Mouse (Mus musculus) hindbrain, embryonic 11.5 days (tissue): ENCODE results near the gene Fam83b. TPM values are rescaled to one million over a fixed set of nuclear protein-coding genes. Genes with fewer than 3 reads are reported as not detected.

Source experiments
- ATAC-seq: fragments of 200-750 bp; cut with Nextera tagmentation; 2 replicates; pipeline ENCODE4 v1.8.0; 2017; ENCODE audit warnings: mild to moderate bottlenecking, moderate TSS enrichment, moderate library complexity; ENCODE audit not compliant: low FRiP score
- DNase-seq: peaks from one replicate; pipeline ENCODE4 v3.0.0-alpha.2; 2015; ENCODE audit warnings: low spot score
- H3K27ac ChIP-seq: fragments of 300-500 bp; sonication (generic); 2 replicates; pipeline ENCODE4 v1.5.1; 2014; ENCODE audit warnings: mild to moderate bottlenecking, low read depth, low read length
- H3K27me3 ChIP-seq: fragments of 300-500 bp; sonication (generic); 2 replicates; pipeline ENCODE4 v1.6.1; 2014; ENCODE audit warnings: mild to moderate bottlenecking, low read length, moderate library complexity, mixed read lengths; ENCODE audit not compliant: control insufficient read depth, insufficient read depth
- H3K36me3 ChIP-seq: fragments of 300-500 bp; sonication (generic); 2 replicates; pipeline ENCODE4 v1.6.1; 2014; ENCODE audit warnings: mild to moderate bottlenecking, low read length, moderate library complexity, mixed read lengths; ENCODE audit not compliant: control insufficient read depth, insufficient read depth
- H3K4me1 ChIP-seq: fragments of 300-500 bp; sonication (generic); replicated peaks from 2 replicates; pipeline ENCODE4 v1.6.1; 2014; ENCODE audit warnings: low read length, mixed read lengths; ENCODE audit not compliant: control insufficient read depth, insufficient read depth
- H3K4me2 ChIP-seq: fragments of 300-500 bp; sonication (generic); replicated peaks from 2 replicates; pipeline ENCODE4 v1.6.1; 2014; ENCODE audit warnings: mild to moderate bottlenecking, low read depth, low read length
- H3K4me3 ChIP-seq: fragments of 300-500 bp; sonication (generic); 2 replicates; pipeline ENCODE4 v1.5.1; 2014; ENCODE audit warnings: low read depth, low read length
- H3K9ac ChIP-seq: fragments of 300-500 bp; sonication (generic); 2 replicates; pipeline ENCODE4 v1.6.1; 2014; ENCODE audit warnings: low read depth, low read length
- H3K9me3 ChIP-seq: fragments of 300-500 bp; sonication (generic); 2 replicates; pipeline ENCODE4 v1.6.1; 2016; ENCODE audit warnings: low read length; ENCODE audit not compliant: control insufficient read depth
- WGBS: fragments of 180-500 bp; shearing (Covaris S2); extraction: QIAGEN DNeasy Blood & Tissue Kit; methylation state at CpG from one replicate; pipeline ENCODE4 v1.1.7; 2014; 5-methylcytosine and 5-hydroxymethylcytosine counted together
- polyA plus RNA-seq: library from polyadenylated mRNA; unstranded; fragments of >200 nt; fragmentation: Nextera tagmentation; extraction: Ambion mirVana; gene quantifications from 2 replicates; pipeline ENCODE4 v1.2.1, GENCODE M21; 2014

Fam83b gene
- polyA plus RNA-seq, 1 experiment from 2014 or later: 0.31 TPM

- Histone ChIP-seq H3K9me3 (no peaks in the 10 kb centered on the region), H3K4me2 (no peak overlapping the region), H3K4me3 (no peak overlapping the region), H3K9ac (no peak overlapping the region), H3K36me3 (no peaks in the 10 kb centered on the region), H3K27me3 (no peaks in the 10 kb centered on the region), H3K27ac (no peak overlapping the region), H3K4me1 (0 out of 2 replicates have a peak, but pooled peaks cover 5% of the 10 kb centered on the region)
- ATAC-seq (no peak), DNase-seq (peak; percentile 7)
- 88% methylated on average over 2 of the region's 2 CpGs for WGBS
These were observed 1.3 kb downstream of the Fam83b start for GRCm38 (mm10) chr9:76565656-76566055.

GRCm38 (mm10) chr9:76564071-76564470 is 2.8 kb downstream of the Fam83b start:
- DNase-seq (no peak), ATAC-seq (no peak)
- Histone ChIP-seq H3K27me3 (no peaks in the 10 kb centered on the region), H3K9ac (no peak overlapping the region), H3K36me3 (no peaks in the 10 kb centered on the region), H3K4me2 (no peak overlapping the region), H3K4me3 (no peak overlapping the region), H3K27ac (no peak overlapping the region), H3K4me1 (0 out of 2 replicates have a peak, but pooled peaks cover 5% of the 10 kb centered on the region), H3K9me3 (no peaks in the 10 kb centered on the region)
- WGBS: 96% methylated on average over 1 of the region's 1 CpGs

- H3K4me3 ChIP-seq: no peak overlapping the region
- DNase-seq (no peak), ATAC-seq (no peak)
- H3K27ac ChIP-seq: no peak overlapping the region
- H3K4me1 ChIP-seq: 0 out of 2 replicates have a peak, but pooled peaks cover 5% of the 10 kb centered on the region
- H3K9ac ChIP-seq: no peak overlapping the region
- H3K9me3 ChIP-seq: no peaks in the 10 kb centered on the region
- no peaks in the 10 kb centered on the region for H3K27me3 ChIP-seq
- no peaks in the 10 kb centered on the region for H3K36me3 ChIP-seq
- WGBS: 53% methylated on average over 6 of the region's 6 CpGs
- no peak overlapping the region for H3K4me2 ChIP-seq
These were observed 4.1 kb downstream of the Fam83b start for GRCm38 (mm10) chr9:76562794-76563193.

- no peaks in the 10 kb centered on the region for H3K36me3 ChIP-seq
- H3K9me3 ChIP-seq: no peaks in the 10 kb centered on the region
- no peak overlapping the region for H3K4me2 ChIP-seq
- no peaks in the 10 kb centered on the region for H3K27me3 ChIP-seq
- ATAC-seq (no peak), DNase-seq (no peak)
- no peak overlapping the region for H3K9ac ChIP-seq
- no peak overlapping the region for H3K27ac ChIP-seq
- 87% methylated on average over 2 of the region's 2 CpGs for WGBS
- H3K4me3 ChIP-seq: no peak overlapping the region
- H3K4me1 ChIP-seq: no peaks in the 10 kb centered on the region
These were observed 7.7 kb downstream of the Fam83b start for GRCm38 (mm10) chr9:76559240-76559639.

- WGBS: 57% methylated on average over 2 of the region's 2 CpGs
- Histone ChIP-seq H3K4me2 (no peak overlapping the region), H3K4me3 (no peak overlapping the region), H3K9me3 (no peaks in the 10 kb centered on the region), H3K4me1 (no peaks in the 10 kb centered on the region), H3K9ac (no peak overlapping the region), H3K27me3 (no peaks in the 10 kb centered on the region), H3K27ac (no peak overlapping the region), H3K36me3 (no peaks in the 10 kb centered on the region)
- ATAC-seq (no peak), DNase-seq (no peak)
These were observed 13.2 kb downstream of the Fam83b start for GRCm38 (mm10) chr9:76553758-76554157.

- ATAC-seq (no peak), DNase-seq (no peak)
- H3K4me3 ChIP-seq: no peak overlapping the region
- no peaks in the 10 kb centered on the region for H3K4me1 ChIP-seq
- H3K4me2 ChIP-seq: no peak overlapping the region
- no peaks in the 10 kb centered on the region for H3K9me3 ChIP-seq
- no peaks in the 10 kb centered on the region for H3K36me3 ChIP-seq
- 86% methylated on average over 1 of the region's 1 CpGs for WGBS
- no peaks in the 10 kb centered on the region for H3K27me3 ChIP-seq
- H3K9ac ChIP-seq: no peak overlapping the region
- no peak overlapping the region for H3K27ac ChIP-seq
These were observed 13.8 kb downstream of the Fam83b start for GRCm38 (mm10) chr9:76553115-76553514.

- Histone ChIP-seq H3K9me3 (no peaks in the 10 kb centered on the region), H3K4me3 (no peak overlapping the region), H3K9ac (no peak overlapping the region), H3K36me3 (no peaks in the 10 kb centered on the region), H3K4me2 (no peak overlapping the region), H3K27ac (no peak overlapping the region), H3K27me3 (no peaks in the 10 kb centered on the region), H3K4me1 (no peaks in the 10 kb centered on the region)
- 55% methylated on average over 3 of the region's 3 CpGs for WGBS
- DNase-seq: no peak
- no peak for ATAC-seq
These were observed 20.2 kb downstream of the Fam83b start for GRCm38 (mm10) chr9:76546714-76547113.

- Histone ChIP-seq H3K4me1 (no peaks in the 10 kb centered on the region), H3K4me2 (no peak overlapping the region), H3K27ac (no peak overlapping the region), H3K9me3 (no peaks in the 10 kb centered on the region), H3K27me3 (no peaks in the 10 kb centered on the region), H3K4me3 (no peak overlapping the region), H3K9ac (no peak overlapping the region), H3K36me3 (no peaks in the 10 kb centered on the region)
- WGBS: 90% methylated on average over 4 of the region's 4 CpGs
- DNase-seq: no peak
- no peak for ATAC-seq
These were observed 26.2 kb downstream of the Fam83b start for GRCm38 (mm10) chr9:76540684-76541083.

- H3K4me2 ChIP-seq: no peak overlapping the region
- H3K27me3 ChIP-seq: no peaks in the 10 kb centered on the region
- H3K9me3 ChIP-seq: no peaks in the 10 kb centered on the region
- H3K36me3 ChIP-seq: no peaks in the 10 kb centered on the region
- H3K9ac ChIP-seq: no peak overlapping the region
- no peak overlapping the region for H3K4me3 ChIP-seq
- WGBS: 79% methylated on average over 5 of the region's 7 CpGs
- DNase-seq (no peak), ATAC-seq (no peak)
- H3K27ac ChIP-seq: no peak overlapping the region
- no peaks in the 10 kb centered on the region for H3K4me1 ChIP-seq
These were observed 26.8 kb downstream of the Fam83b start for GRCm38 (mm10) chr9:76539953-76540621.
